Mouse (Mus musculus) G1E (cell line): ENCODE measurements around the gene Sgcd. TPM values are rescaled to one million over a fixed set of nuclear protein-coding genes. Genes with fewer than 3 reads are reported as not detected.

Source experiments
- ATAC-seq: 2 replicates; pipeline ENCODE4 v1.8.0; 2016; ENCODE audit warnings: mild to moderate bottlenecking; ENCODE audit not compliant: insufficient number of reproducible peaks, poor library complexity, low FRiP score, severe bottlenecking; ENCODE audit errors: extremely low read depth
- DNase-seq: peaks from one replicate; pipeline ENCODE4 v3.0.0; 2012; ENCODE audit warnings: low spot score
- H3K27me3 ChIP-seq: 2 replicates; pipeline ENCODE4 v1.6.1; 2012; ENCODE audit warnings: mild to moderate bottlenecking, low read length, inconsistent platforms; ENCODE audit not compliant: insufficient read depth
- H3K36me3 ChIP-seq: replicated peaks from 2 replicates; pipeline ENCODE3; 2012; ENCODE audit warnings: mild to moderate bottlenecking, inconsistent platforms
- H3K4me1 ChIP-seq: 2 replicates; pipeline ENCODE4 v1.6.1; 2012; ENCODE audit warnings: low read depth, low read length, inconsistent platforms, mixed read lengths; ENCODE audit not compliant: insufficient read depth
- H3K4me3 ChIP-seq: 2 replicates; pipeline ENCODE4 v1.5.1; 2012; ENCODE audit warnings: low read depth, mild to moderate bottlenecking, inconsistent platforms, low read length, moderate library complexity, mixed read lengths
- H3K9me3 ChIP-seq: replicated peaks from 2 replicates; pipeline ENCODE4 v1.6.1; 2012; ENCODE audit warnings: inconsistent platforms
- CTCF ChIP-seq: IDR thresholded peaks from 2 replicates; pipeline ENCODE4 v1.5.1; 2012; ENCODE audit warnings: low read depth, low read length, inconsistent platforms, mixed read lengths
- GATA1 ChIP-seq: IDR thresholded peaks from 2 replicates; pipeline ENCODE4 v1.6.1; 2012; ENCODE audit warnings: borderline replicate concordance, low read length, inconsistent platforms, mixed read lengths
- GATA2 ChIP-seq: IDR thresholded peaks from 2 replicates; pipeline ENCODE4 v1.6.1; 2012; ENCODE audit warnings: low read depth, low read length, inconsistent platforms, borderline replicate concordance
- POLR2AphosphoS5 ChIP-seq: IDR thresholded peaks from 2 replicates; pipeline ENCODE4 v1.6.1; 2012; ENCODE audit warnings: low read depth, low read length, inconsistent platforms; ENCODE audit not compliant: insufficient replicate concordance
- TAL1 ChIP-seq: conservative IDR thresholded peaks from 2 replicates; pipeline ENCODE4 v1.6.1; 2012; ENCODE audit warnings: low read depth, low read length, inconsistent platforms, mixed read lengths
- polyA plus RNA-seq: library from polyadenylated mRNA; stranded (reverse); fragments of >175 nt; gene quantifications from 2 replicates; pipeline ENCODE4 v1.2.3, GENCODE M21; 2012
- total RNA-seq, 2 experiments: library from RNA; stranded (forward) in 1 of 2; stranded (reverse) in 1 of 2; fragments of 200-1000 nt in 1 of 2; fragments of >200 nt in 1 of 2; fragmentation: Nextera tagmentation in 1 of 2; gene quantifications; 2 replicates each; pipeline ENCODE4 v1.2.3; 2014 to 2017

Gene Sgcd
- total and polyA plus RNA-seq, 3 experiments: 0.05 TPM; not detected in 2

DNA sequence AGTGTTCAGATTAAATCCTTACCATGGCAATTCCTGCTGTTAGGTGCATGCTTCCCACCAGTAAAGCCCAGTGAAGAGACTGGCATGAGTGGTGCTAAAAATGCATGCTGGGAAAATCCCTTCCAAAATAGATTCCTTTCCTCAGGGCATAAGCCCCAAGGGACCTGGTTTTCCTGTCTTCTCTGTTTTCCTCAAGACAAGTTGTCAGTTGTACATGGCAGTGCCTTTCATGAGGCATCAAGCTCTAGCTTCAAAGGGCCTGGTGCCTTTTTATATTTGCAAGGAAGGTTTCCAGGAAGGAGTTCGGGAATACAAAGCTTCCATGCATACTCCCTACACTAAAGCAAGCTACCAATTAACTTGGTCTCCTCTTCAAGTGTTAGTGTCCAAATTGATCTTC lies 782.3 kb downstream of the Sgcd start:
- no peaks in the 10 kb centered on the region for H3K36me3 ChIP-seq
- no peak for ATAC-seq
- H3K4me3 ChIP-seq: no peak overlapping the region
- no peak for TF ChIP-seq TAL1
- no peak for TF ChIP-seq CTCF
- no peaks in the 10 kb centered on the region for H3K9me3 ChIP-seq
- no peaks in the 10 kb centered on the region for H3K27me3 ChIP-seq
- no peak for DNase-seq
- no peaks in the 10 kb centered on the region for H3K4me1 ChIP-seq

DNA sequence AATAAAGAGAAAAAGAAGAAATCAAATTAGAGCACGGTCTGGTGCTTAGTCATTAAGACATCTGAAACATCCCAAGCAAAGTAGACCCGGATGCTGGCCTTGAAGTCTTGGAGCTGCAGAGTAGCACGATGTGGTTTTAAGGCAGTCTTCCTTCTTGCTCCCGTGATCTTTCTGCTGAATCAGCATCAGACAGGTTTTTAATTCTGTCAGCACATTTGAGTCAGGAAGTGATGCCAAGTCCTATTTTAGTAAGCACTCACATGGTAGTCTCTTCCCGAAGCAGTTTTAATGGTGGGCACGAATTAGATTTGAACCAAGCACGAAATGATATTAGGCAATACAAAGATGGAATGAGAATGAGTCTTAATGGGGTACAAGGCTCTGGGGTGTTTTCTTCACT lies 789.7 kb downstream of the Sgcd start:
- DNase-seq (no peak), ATAC-seq (no peak)
- no peaks in the 10 kb centered on the region for H3K27me3 ChIP-seq
- H3K36me3 ChIP-seq: no peaks in the 10 kb centered on the region
- H3K4me1 ChIP-seq: no peaks in the 10 kb centered on the region
- H3K9me3 ChIP-seq: no peaks in the 10 kb centered on the region
- no peak overlapping the region for H3K4me3 ChIP-seq
- TF ChIP-seq GATA2 (no peak), GATA1 (no peak), POLR2AphosphoS5 (no peak), CTCF (no peak), TAL1 (no peak)

DNA sequence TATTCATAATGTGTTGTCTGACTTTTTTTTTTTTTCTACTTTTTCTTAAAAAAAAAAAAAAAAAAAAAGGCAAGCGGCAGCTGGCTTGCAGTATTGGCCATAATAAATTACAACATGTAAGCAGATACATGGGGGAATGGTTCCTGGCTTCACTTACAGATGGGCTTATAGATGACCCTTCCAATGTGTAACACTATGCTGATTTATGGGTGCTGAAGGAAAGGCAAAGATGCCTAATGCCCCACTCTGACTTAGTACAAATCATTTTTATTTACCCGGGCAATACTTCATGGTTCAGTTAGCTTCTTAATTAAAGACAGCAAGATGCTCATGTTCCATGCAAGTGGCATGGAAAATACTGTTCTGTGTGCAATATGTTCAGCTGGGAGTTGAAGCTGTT lies 800.2 kb downstream of the Sgcd start:
- Histone ChIP-seq H3K27me3 (no peaks in the 10 kb centered on the region), H3K9me3 (no peaks in the 10 kb centered on the region), H3K36me3 (no peaks in the 10 kb centered on the region), H3K4me1 (no peaks in the 10 kb centered on the region), H3K4me3 (no peak overlapping the region)
- DNase-seq: no peak
- ATAC-seq: no peak
- no peak for TF ChIP-seq GATA1
- TF ChIP-seq CTCF: no peak
- TF ChIP-seq POLR2AphosphoS5: no peak
- no peak for TF ChIP-seq GATA2
- no peak for TF ChIP-seq TAL1

DNA sequence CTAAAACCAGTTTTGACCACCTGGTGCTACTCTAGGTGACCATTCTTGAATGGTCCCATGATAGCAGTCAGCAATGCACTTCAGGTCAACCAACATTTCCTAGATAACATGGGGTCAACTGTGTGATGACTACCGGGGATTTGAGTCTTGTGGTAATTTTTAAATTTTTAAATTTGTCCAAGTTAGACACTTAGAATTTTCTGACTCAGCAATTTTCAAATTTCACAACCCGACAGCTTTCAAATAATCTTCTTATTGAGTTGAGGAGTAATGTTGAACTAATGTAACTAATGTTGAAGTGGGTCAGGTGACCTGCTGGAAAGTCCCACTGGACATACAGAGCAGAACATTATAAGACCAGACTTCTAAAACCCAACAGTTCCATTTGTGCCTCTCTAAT lies 813.8 kb downstream of the Sgcd start:
- H3K4me1 ChIP-seq: no peaks in the 10 kb centered on the region
- no peak for ATAC-seq
- no peak overlapping the region for H3K4me3 ChIP-seq
- TF ChIP-seq CTCF: no peak
- no peak for TF ChIP-seq POLR2AphosphoS5
- TF ChIP-seq GATA2: no peak
- no peak for TF ChIP-seq GATA1
- H3K27me3 ChIP-seq: no peaks in the 10 kb centered on the region
- 0 out of 2 replicates have a peak, but pooled peaks cover 3% of the 10 kb centered on the region for H3K9me3 ChIP-seq
- no peak for DNase-seq
- H3K36me3 ChIP-seq: no peaks in the 10 kb centered on the region

DNA sequence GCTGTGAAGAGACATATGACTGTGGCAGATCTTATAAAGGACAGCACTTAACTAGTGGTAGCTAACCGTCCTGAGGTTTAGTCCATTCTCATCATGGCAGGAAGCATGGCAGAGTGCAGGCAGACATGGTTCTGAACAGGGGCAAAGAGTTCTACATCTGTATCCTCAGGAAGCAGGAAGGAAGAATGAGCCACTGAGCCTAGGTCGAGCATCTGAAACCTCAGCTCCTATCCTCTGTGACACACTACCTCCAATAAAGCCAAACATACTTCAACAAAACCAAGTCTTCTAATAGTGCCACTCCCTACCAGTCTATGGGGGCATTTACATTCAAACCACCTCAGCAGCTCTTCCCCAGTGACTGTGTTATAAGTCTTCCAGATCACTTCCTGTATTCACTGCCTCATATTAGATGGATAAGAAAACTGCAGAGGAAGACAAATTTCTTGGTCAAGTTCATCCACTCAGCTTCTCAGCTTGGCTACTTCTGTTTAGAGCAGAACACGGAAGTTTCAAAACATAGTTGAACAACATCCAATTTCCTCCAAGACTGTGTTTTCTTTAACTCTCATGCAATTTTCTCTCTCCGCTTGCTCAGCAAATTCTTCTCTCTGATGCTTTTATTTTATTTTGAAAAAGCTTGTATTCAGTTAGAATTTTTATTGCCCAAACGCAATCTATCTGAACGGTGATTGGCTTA lies 817.7 kb downstream of the Sgcd start:
- DNase-seq: no peak
- Histone ChIP-seq H3K4me3 (no peak overlapping the region), H3K9me3 (0 out of 2 replicates have a peak, but pooled peaks cover 3% of the 10 kb centered on the region), H3K27me3 (no peaks in the 10 kb centered on the region), H3K4me1 (no peaks in the 10 kb centered on the region), H3K36me3 (no peaks in the 10 kb centered on the region)
- no peak for ATAC-seq
- TF ChIP-seq TAL1 (no peak), GATA1 (no peak), CTCF (no peak), GATA2 (no peak), POLR2AphosphoS5 (no peak)

DNA sequence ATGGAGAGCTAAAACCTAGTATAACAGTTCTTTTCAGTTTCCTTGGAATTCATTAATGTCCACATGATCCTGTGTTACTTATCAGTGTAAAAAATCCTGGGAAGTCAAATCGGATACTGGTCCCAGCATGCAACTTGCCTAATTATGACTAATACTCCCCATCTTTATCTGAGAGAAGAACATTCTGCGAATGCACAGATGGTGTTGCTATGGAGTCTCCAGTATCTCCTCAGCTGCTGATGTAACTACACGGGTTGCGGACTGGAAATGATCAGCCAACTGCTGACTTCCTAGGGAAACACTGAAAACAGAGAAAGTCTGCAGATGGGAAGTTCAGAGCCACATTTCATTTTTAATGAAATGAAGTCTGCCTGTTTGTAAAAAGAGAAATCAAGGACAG lies 821.4 kb downstream of the Sgcd start:
- Histone ChIP-seq H3K36me3 (no peaks in the 10 kb centered on the region), H3K4me3 (no peak overlapping the region), H3K9me3 (no peaks in the 10 kb centered on the region), H3K27me3 (no peaks in the 10 kb centered on the region), H3K4me1 (no peaks in the 10 kb centered on the region)
- TF ChIP-seq TAL1 (no peak), GATA1 (no peak), POLR2AphosphoS5 (no peak), CTCF (no peak), GATA2 (no peak)
- DNase-seq (no peak), ATAC-seq (no peak)

DNA sequence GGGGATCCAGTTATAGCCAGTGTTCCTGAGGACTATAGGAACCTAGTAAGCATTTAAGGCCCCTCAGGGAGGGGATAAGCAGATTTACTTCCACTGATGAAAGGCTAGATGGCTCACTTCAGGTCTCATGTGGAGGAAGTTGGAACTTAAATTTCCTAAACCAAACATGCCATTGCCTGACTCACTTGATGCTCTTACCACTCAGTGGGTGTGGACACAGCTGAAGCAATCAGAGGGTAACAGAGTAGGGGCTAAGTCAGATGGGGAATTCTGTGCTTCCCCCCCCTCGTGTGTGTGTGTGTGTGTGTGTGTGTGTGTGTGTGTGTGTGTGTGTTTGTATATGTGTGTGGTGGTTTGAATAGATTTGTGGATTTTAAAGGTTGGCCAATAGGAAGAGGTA lies 830.7 kb downstream of the Sgcd start:
- DNase-seq (no peak), ATAC-seq (no peak)
- H3K36me3 ChIP-seq: no peaks in the 10 kb centered on the region
- no peak overlapping the region for H3K4me3 ChIP-seq
- peaks cover 3% of the 10 kb centered on the region; the same call in 1 of the 2 replicates for H3K9me3 ChIP-seq
- H3K27me3 ChIP-seq: no peaks in the 10 kb centered on the region
- no peaks in the 10 kb centered on the region for H3K4me1 ChIP-seq
- TF ChIP-seq CTCF (no peak), POLR2AphosphoS5 (no peak), TAL1 (no peak), GATA2 (no peak)
